Mouse (Mus musculus) left cerebral cortex, adult 11 months (tissue): ENCODE measurements around the gene Lbx1.
A peak's percentile ranks its signal among the peaks of the same experiment; 100 is the strongest.

ENCODE experiments used
- DNase-seq: peaks from one replicate; pipeline ENCODE4 v3.0.0; 2022; ENCODE audit warnings: low spot score

Gene Lbx1

GRCm38 (mm10) chr19:45233496-45234127 lies 2.0 kb downstream of the Lbx1 start:
- no peak for DNase-seq

- no peak for DNase-seq
Measured at GRCm38 (mm10) chr19:45232443-45233410, 2.9 kb downstream of the Lbx1 start.

GRCm38 (mm10) chr19:45232036-45232410 lies 3.6 kb downstream of the Lbx1 start:
- no peak for DNase-seq

- DNase-seq: no peak
Measured at GRCm38 (mm10) chr19:45231383-45232035, 4.1 kb downstream of the Lbx1 start.

- DNase-seq: no peak
Measured at GRCm38 (mm10) chr19:45230848-45231382, 4.7 kb downstream of the Lbx1 start.

- DNase-seq: no peak
Measured at GRCm38 (mm10) chr19:45230201-45230611, 5.4 kb downstream of the Lbx1 start.

- no peak for DNase-seq
Measured at GRCm38 (mm10) chr19:45229378-45230135, 6.1 kb downstream of the Lbx1 start.

- no peak for DNase-seq
Measured at GRCm38 (mm10) chr19:45228781-45229180, 6.8 kb downstream of the Lbx1 start.

GRCm38 (mm10) chr19:45228097-45228496 lies 7.5 kb downstream of the Lbx1 start:
- DNase-seq: no peak

GRCm38 (mm10) chr19:45227671-45228070 lies 7.9 kb downstream of the Lbx1 start:
- DNase-seq: no peak

- DNase-seq: no peak
Measured at GRCm38 (mm10) chr19:45227049-45227448, 8.6 kb downstream of the Lbx1 start.

- DNase-seq: no peak
Measured at GRCm38 (mm10) chr19:45226246-45226645, 9.4 kb downstream of the Lbx1 start.

- DNase-seq: no peak
Measured at GRCm38 (mm10) chr19:45225130-45225529, 10.5 kb downstream of the Lbx1 start.

- DNase-seq: no peak
Measured at GRCm38 (mm10) chr19:45224286-45224559, 11.4 kb downstream of the Lbx1 start.

- no peak for DNase-seq
Measured at GRCm38 (mm10) chr19:45223413-45224285, 12.0 kb downstream of the Lbx1 start.

GRCm38 (mm10) chr19:45222141-45222782 lies 13.3 kb downstream of the Lbx1 start:
- no peak for DNase-seq

- DNase-seq: no peak
Measured at GRCm38 (mm10) chr19:45221458-45221783, 14.2 kb downstream of the Lbx1 start.

- DNase-seq: peak; percentile 53
Measured at GRCm38 (mm10) chr19:45220593-45221457, 14.8 kb downstream of the Lbx1 start.

- DNase-seq: no peak
Measured at GRCm38 (mm10) chr19:45216240-45216639, 19.4 kb downstream of the Lbx1 start.

- no peak for DNase-seq
Measured at GRCm38 (mm10) chr19:45215431-45215830, 20.2 kb downstream of the Lbx1 start.
